Mouse (Mus musculus): ENCODE measurements around the gene H2al1g. TPM values are rescaled to one million over a fixed set of nuclear protein-coding genes. Genes with fewer than 3 reads are reported as not detected.

Gene H2al1g
- not detected for polyA plus RNA-seq (2015; fragmentation: Illumina TruSeq; extraction: RNeasy Lipid Tissue Mini Kit (QIAGEN cat#74804); ENCODE audit: insufficient read depth, low read depth, low replicate concordance)

DNA sequence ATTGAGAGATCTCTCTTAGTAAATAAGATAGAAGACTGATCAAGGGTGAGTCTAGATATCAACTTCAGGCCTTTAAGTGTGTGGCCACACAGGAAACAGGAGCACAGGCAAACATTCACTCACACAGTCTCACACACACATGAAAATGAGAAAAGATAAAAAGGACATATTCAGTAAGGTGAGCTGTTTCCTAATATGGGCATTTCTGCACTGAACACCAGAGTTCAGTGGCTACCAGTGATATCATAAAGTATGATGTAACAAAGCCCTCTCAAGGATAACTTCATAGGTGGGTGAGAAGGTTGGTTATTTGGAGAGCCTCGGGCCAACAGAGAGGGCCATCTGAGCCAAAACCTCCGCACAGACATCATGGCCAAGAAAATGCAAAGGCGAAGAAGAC is at the start of gene H2al1g:
H2al1g (plus strand) TSS at position 301 of the 400 bp plus-strand sequence.

DNA sequence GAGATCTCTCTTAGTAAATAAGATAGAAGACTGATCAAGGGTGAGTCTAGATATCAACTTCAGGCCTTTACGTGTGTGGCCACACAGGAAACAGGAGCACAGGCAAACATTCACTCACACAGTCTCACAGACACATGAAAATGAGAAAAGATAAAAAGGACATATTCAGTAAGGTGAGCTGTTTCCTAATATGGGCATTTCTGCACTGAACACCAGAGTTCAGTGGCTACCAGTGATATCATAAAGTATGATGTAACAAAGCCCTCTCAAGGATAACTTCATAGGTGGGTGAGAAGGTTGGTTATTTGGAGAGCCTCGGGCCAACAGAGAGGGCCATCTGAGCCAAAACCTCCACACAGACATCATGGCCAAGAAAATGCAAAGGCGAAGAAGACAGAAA is 19.1 kb upstream of the H2al1g start, which contains the start of gene H2al1a:
H2al1a (plus strand) TSS at position 301 of the 400 bp plus-strand sequence.

DNA sequence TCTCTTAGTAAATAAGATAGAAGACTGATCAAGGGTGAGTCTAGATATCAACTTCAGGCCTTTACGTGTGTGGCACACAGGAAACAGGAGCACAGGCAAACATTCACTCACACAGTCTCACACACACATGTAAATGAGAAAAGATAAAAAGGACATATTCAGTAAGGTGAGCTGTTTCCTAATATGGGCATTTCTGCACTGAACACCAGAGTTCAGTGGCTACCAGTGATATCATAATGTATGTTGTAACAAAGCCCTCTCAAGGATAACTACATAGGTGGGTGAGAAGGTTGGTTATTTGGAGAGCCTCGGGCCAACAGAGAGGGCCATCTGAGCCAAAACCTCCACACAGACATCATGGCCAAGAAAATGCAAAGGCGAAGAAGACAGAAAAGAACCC is 15.9 kb upstream of the H2al1g start, which contains the start of gene H2al1b:
H2al1b (plus strand) TSS at position 301 of the 400 bp plus-strand sequence.

GRCm38 (mm10) chrX:11305355-11305754 is 12.7 kb upstream of the H2al1g start, which contains the start of gene H2al1c:
H2al1c (plus strand) TSS chrX:11305655.

GRCm38 (mm10) chrX:11308524-11308923 is 9.5 kb upstream of the H2al1g start, which contains the start of gene H2al1d:
H2al1d (plus strand) TSS chrX:11308824.

GRCm38 (mm10) chrX:11311634-11312033 is 6.4 kb upstream of the H2al1g start, which contains the start of gene H2al1e:
H2al1e (plus strand) TSS chrX:11311934.

DNA sequence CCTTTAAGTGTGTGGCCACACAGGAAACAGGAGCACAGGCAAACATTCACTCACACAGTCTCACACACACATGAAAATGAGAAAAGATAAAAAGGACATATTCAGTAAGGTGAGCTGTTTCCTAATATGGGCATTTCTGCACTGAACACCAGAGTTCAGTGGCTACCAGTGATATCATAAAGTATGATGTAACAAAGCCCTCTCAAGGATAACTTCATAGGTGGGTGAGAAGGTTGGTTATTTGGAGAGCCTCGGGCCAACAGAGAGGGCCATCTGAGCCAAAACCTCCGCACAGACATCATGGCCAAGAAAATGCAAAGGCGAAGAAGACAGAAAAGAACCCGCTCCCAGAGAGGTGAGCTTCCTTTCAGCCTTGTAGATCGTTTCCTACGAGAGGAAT is 3.2 kb upstream of the H2al1g start, which contains the start of gene H2al1f:
H2al1f (plus strand) TSS at position 301 of the 400 bp plus-strand sequence.

DNA sequence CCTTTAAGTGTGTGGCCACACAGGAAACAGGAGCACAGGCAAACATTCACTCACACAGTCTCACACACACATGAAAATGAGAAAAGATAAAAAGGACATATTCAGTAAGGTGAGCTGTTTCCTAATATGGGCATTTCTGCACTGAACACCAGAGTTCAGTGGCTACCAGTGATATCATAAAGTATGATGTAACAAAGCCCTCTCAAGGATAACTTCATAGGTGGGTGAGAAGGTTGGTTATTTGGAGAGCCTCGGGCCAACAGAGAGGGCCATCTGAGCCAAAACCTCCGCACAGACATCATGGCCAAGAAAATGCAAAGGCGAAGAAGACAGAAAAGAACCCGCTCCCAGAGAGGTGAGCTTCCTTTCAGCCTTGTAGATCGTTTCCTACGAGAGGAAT is 3.1 kb downstream of the H2al1g start, which contains the start of gene H2al1h:
H2al1h (plus strand) TSS at position 301 of the 400 bp plus-strand sequence.

DNA sequence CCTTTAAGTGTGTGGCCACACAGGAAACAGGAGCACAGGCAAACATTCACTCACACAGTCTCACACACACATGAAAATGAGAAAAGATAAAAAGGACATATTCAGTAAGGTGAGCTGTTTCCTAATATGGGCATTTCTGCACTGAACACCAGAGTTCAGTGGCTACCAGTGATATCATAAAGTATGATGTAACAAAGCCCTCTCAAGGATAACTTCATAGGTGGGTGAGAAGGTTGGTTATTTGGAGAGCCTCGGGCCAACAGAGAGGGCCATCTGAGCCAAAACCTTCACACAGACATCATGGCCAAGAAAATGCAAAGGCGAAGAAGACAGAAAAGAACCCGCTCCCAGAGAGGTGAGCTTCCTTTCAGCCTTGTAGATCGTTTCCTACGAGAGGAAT is 6.3 kb downstream of the H2al1g start, which contains the start of gene H2al1i:
H2al1i (plus strand) TSS at position 301 of the 400 bp plus-strand sequence.

GRCm38 (mm10) chrX:11327522-11327921 is 9.5 kb downstream of the H2al1g start, which contains the start of gene H2al1j:
H2al1j (plus strand) TSS chrX:11327822.

Other genes with a start within 250 kb of the H2al1g start
- not detected for gene H2al1a, start 19.0 kb upstream of the H2al1g start, polyA plus RNA-seq (2015; fragmentation: Illumina TruSeq; extraction: RNeasy Lipid Tissue Mini Kit (QIAGEN cat#74804); ENCODE audit: insufficient read depth, low read depth, low replicate concordance)
- not detected for gene H2al1b, start 15.8 kb upstream of the H2al1g start, polyA plus RNA-seq (2015; fragmentation: Illumina TruSeq; extraction: RNeasy Lipid Tissue Mini Kit (QIAGEN cat#74804); ENCODE audit: insufficient read depth, low read depth, low replicate concordance)
- gene H2al1c, start 12.6 kb upstream of the H2al1g start, polyA plus RNA-seq (2015; fragmentation: Illumina TruSeq; extraction: RNeasy Lipid Tissue Mini Kit (QIAGEN cat#74804); ENCODE audit: insufficient read depth, low read depth, low replicate concordance), result not detected
- not detected for gene H2al1d, start 9.4 kb upstream of the H2al1g start, polyA plus RNA-seq (2015; fragmentation: Illumina TruSeq; extraction: RNeasy Lipid Tissue Mini Kit (QIAGEN cat#74804); ENCODE audit: insufficient read depth, low read depth, low replicate concordance)
- not detected for gene H2al1e, start 6.3 kb upstream of the H2al1g start, polyA plus RNA-seq (2015; fragmentation: Illumina TruSeq; extraction: RNeasy Lipid Tissue Mini Kit (QIAGEN cat#74804); ENCODE audit: insufficient read depth, low read depth, low replicate concordance)
- gene H2al1f, start 3.1 kb upstream of the H2al1g start, polyA plus RNA-seq (2015; fragmentation: Illumina TruSeq; extraction: RNeasy Lipid Tissue Mini Kit (QIAGEN cat#74804); ENCODE audit: insufficient read depth, low read depth, low replicate concordance), result not detected
- gene H2al1h, start 3.2 kb downstream of the H2al1g start, polyA plus RNA-seq (2015; fragmentation: Illumina TruSeq; extraction: RNeasy Lipid Tissue Mini Kit (QIAGEN cat#74804); ENCODE audit: insufficient read depth, low read depth, low replicate concordance), result not detected
- not detected for gene H2al1i, start 6.4 kb downstream of the H2al1g start, polyA plus RNA-seq (2015; fragmentation: Illumina TruSeq; extraction: RNeasy Lipid Tissue Mini Kit (QIAGEN cat#74804); ENCODE audit: insufficient read depth, low read depth, low replicate concordance)
- gene H2al1j, start 9.6 kb downstream of the H2al1g start, polyA plus RNA-seq (2015; fragmentation: Illumina TruSeq; extraction: RNeasy Lipid Tissue Mini Kit (QIAGEN cat#74804); ENCODE audit: insufficient read depth, low read depth, low replicate concordance), result not detected

Measured in pancreas, adult 10 weeks (tissue).